Mouse (Mus musculus): ENCODE measurements around the gene Ltbp1. TPM values are rescaled to one million over a fixed set of nuclear protein-coding genes. Genes with fewer than 3 reads are reported as not detected.

The Ltbp1 gene
- polyA plus RNA-seq, 1 experiment: not detected

DNA sequence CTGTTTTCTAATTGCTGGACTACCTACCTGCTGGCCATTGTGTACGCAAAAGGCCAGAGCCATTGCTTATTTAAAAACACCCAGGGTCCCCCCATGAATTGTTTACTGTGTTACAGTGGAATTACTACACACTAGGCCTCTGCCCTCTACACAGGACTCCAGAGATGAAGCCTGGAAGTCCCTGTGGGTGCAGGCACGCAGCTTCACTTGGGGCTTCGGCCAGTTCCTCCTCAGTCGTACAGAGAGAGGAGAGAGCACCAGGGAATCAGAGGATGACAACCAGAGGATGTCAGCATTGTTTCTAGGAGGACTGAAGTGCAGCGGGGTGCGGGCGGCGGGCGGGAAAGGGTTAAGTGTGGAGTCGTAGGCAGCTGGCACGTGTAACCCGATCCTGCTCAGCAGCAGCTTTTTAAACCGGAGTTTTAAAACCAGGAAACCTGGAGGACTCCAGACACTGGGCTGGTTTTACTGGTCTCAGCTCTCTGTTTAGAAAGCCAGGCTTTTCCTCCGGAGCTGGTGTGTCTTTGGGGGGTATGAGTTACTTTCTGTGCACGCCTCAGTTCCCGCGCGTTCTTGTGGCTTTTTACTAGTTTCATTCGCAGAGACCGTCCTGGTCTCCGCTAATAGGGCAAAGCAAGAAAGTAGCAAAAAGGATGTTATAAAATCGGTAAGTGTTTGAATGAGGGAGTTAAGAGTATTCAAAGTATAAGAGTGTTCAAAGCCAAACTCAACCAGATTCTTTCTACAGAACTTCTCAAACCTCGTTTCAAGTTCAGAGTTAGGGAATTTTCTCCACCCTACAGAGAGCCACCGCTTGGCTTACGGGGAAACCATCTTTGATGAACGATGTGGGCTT lies 11.4 kb upstream of the Ltbp1 start:
- TF ChIP-seq POLR2A (IDR thresholded peaks at IDR 0.05; ENCODE audit: insufficient read depth, low read depth, low read length) (peak; percentile 18; the same call in 1 of the 2 replicates), CTCF (IDR thresholded peaks at IDR 0.05; ENCODE audit: insufficient read depth, low read depth, low read length) (no peak)
- Histone ChIP-seq H3K4me3 (ENCODE audit: insufficient read depth, low read depth, low read length) (peak overlapping the region; percentile 22; the same call in 1 of the 2 replicates), H3K4me1 (ENCODE audit: control insufficient read depth, insufficient read depth, low read length) (peaks cover 5% of the 10 kb centered on the region), H3K27ac (ENCODE audit: insufficient read depth, low read depth, low read length) (no peak overlapping the region)
- 15% methylated on average over 26 of the region's 26 CpGs for WGBS

GRCm38 (mm10) chr17:74994582-74994893 lies 10.8 kb upstream of the Ltbp1 start:
- Histone ChIP-seq H3K4me3 (ENCODE audit: insufficient read depth, low read depth, low read length) (no peak overlapping the region), H3K4me1 (ENCODE audit: control insufficient read depth, insufficient read depth, low read length) (peaks cover 5% of the 10 kb centered on the region), H3K27ac (ENCODE audit: insufficient read depth, low read depth, low read length) (no peak overlapping the region)
- TF ChIP-seq POLR2A (IDR thresholded peaks at IDR 0.05; ENCODE audit: insufficient read depth, low read depth, low read length) (no peak), CTCF (IDR thresholded peaks at IDR 0.05; ENCODE audit: insufficient read depth, low read depth, low read length) (no peak)
- WGBS: 44% methylated on average over 4 of the region's 4 CpGs

GRCm38 (mm10) chr17:74995266-74995665 lies 10.1 kb upstream of the Ltbp1 start:
- WGBS: 77% methylated on average over 3 of the region's 3 CpGs

DNA sequence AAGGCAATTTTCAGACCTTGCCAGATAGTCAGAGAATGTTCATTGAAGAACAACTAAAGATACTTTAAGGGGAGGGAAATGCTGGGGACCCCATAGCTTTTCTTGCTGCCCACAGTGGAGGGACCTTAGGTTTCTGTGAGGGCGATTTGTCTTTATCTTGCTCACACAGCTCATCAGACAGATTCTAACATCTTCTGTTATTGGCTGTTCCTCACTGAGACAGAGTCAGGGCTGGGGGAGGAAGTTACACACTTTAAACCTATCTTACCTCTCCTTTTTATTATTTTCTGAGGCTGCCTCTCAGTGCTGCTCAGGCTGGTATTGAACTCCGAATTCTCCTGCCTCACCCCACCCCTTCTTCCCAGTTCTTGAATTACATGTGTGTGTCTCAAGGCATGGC lies 5.3 kb upstream of the Ltbp1 start:
- H3K4me3 ChIP-seq (ENCODE audit: insufficient read depth, low read depth, low read length): no peak overlapping the region
- WGBS: 91% methylated on average over 2 of the region's 2 CpGs
- H3K4me1 ChIP-seq (ENCODE audit: control insufficient read depth, insufficient read depth, low read length): no peaks in the 10 kb centered on the region
- no peak for TF ChIP-seq CTCF (IDR thresholded peaks at IDR 0.05; ENCODE audit: insufficient read depth, low read depth, low read length)
- TF ChIP-seq POLR2A (IDR thresholded peaks at IDR 0.05; ENCODE audit: insufficient read depth, low read depth, low read length): no peak
- no peak overlapping the region for H3K27ac ChIP-seq (ENCODE audit: insufficient read depth, low read depth, low read length)

More at GRCm38 (mm10) chr17:74995266-74995665, 10.1 kb upstream of the Ltbp1 start:
- Histone ChIP-seq H3K4me1 (ENCODE audit: control insufficient read depth, insufficient read depth, low read length) (peaks cover 5% of the 10 kb centered on the region), H3K4me3 (ENCODE audit: insufficient read depth, low read depth, low read length) (no peak overlapping the region), H3K27ac (ENCODE audit: insufficient read depth, low read depth, low read length) (no peak overlapping the region)
- no peak for TF ChIP-seq CTCF (IDR thresholded peaks at IDR 0.05; ENCODE audit: insufficient read depth, low read depth, low read length)
- no peak for TF ChIP-seq POLR2A (IDR thresholded peaks at IDR 0.05; ENCODE audit: insufficient read depth, low read depth, low read length)

GRCm38 (mm10) chr17:75004820-75005219 lies 548 bp upstream of the Ltbp1 start:
- Histone ChIP-seq H3K27ac (ENCODE audit: insufficient read depth, low read depth, low read length) (no peak overlapping the region), H3K4me3 (ENCODE audit: insufficient read depth, low read depth, low read length) (peak overlapping the region; percentile 58), H3K4me1 (ENCODE audit: control insufficient read depth, insufficient read depth, low read length) (peaks cover 4% of the 10 kb centered on the region; the same call in 1 of the 2 replicates)
- 1% methylated on average over 11 of the region's 11 CpGs for WGBS
- peak; percentile 83; the same call in 1 of the 2 replicates for TF ChIP-seq CTCF (IDR thresholded peaks at IDR 0.05; ENCODE audit: insufficient read depth, low read depth, low read length)
- TF ChIP-seq POLR2A (IDR thresholded peaks at IDR 0.05; ENCODE audit: insufficient read depth, low read depth, low read length): no peak

DNA sequence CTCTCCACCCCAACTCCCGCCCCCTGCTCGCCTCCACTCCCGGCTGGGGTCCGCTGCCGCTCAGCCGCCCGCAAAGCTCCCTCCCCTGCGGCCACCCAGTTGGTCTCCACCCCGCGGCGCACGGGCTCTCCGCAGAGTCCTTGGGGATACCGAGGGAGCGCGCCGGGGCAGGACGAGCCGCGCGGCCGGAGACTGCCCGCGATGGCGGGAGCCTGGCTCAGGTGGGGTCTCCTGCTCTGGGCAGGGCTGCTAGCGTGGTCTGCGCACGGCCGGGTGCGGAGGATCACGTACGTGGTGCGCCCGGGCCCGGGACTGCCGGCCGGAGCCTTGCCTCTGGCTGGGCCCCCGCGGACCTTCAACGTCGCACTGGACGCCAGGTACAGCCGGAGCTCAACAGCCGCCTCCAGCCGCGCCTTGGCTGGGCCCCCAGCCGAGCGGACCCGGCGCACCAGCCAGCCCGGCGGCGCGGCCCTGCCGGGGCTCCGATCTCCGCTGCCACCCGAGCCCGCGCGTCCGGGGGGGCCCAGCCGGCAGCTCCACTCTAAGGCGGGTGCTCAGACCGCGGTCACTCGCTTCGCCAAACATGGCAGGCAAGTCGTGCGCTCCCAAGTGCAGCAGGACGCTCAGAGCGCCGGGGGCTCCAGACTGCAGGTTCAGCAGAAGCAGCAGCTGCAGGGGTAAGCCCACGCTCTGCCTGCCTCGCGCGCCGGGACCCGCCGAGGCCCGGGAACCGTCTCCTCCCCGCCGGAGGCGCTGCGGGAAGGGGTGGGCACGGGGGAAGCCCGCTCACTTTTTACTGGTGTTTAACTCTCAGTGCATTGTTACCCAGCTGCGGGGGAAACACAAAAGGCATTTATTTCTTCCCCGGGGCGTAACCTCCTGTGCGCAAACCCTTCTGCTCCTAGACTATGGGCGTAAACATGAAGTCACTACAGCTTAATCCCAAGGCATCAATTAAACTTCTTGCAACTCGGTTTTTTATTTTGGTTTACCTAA lies 615 bp downstream of the Ltbp1 start:
- Histone ChIP-seq H3K4me1 (ENCODE audit: control insufficient read depth, insufficient read depth, low read length) (peaks cover 4% of the 10 kb centered on the region; the same call in 1 of the 2 replicates), H3K27ac (ENCODE audit: insufficient read depth, low read depth, low read length) (no peak overlapping the region; the same call in 1 of the 2 replicates), H3K4me3 (ENCODE audit: insufficient read depth, low read depth, low read length) (peak overlapping the region; percentile 58)
- under 1% methylated on average over 94 of the region's 94 CpGs for WGBS
- TF ChIP-seq POLR2A (IDR thresholded peaks at IDR 0.05; ENCODE audit: insufficient read depth, low read depth, low read length): no peak
- peak; percentile 20; the same call in 1 of the 2 replicates for TF ChIP-seq CTCF (IDR thresholded peaks at IDR 0.05; ENCODE audit: insufficient read depth, low read depth, low read length)

DNA sequence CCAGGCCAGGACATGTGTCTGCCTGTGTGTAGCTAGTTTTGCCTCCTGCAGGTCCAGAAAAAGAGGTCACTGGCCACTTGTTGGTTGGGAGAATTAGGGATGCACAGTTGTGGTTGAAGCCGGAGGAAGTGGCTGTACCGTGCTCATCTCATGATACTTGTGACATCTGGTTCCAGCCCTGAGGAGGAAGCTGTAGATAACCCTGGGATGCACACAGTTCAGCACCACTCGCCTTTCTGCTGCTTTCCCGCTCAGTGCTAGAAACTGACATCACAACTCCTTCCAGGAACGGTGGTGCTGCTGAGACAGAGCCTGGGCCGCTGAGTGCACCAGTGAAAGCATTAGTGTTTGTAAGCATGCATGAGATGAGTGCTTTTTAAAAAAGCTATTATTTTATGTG lies 5.6 kb downstream of the Ltbp1 start:
- Histone ChIP-seq H3K4me3 (ENCODE audit: insufficient read depth, low read depth, low read length) (no peak overlapping the region), H3K4me1 (ENCODE audit: control insufficient read depth, insufficient read depth, low read length) (peaks cover 6% of the 10 kb centered on the region; the same call in 1 of the 2 replicates), H3K27ac (ENCODE audit: insufficient read depth, low read depth, low read length) (no peak overlapping the region)
- no peak for TF ChIP-seq CTCF (IDR thresholded peaks at IDR 0.05; ENCODE audit: insufficient read depth, low read depth, low read length)
- TF ChIP-seq POLR2A (IDR thresholded peaks at IDR 0.05; ENCODE audit: insufficient read depth, low read depth, low read length): no peak
- WGBS: 75% methylated on average over 6 of the region's 6 CpGs

GRCm38 (mm10) chr17:75013211-75013610 lies 7.8 kb downstream of the Ltbp1 start:
- TF ChIP-seq POLR2A (IDR thresholded peaks at IDR 0.05; ENCODE audit: insufficient read depth, low read depth, low read length) (no peak), CTCF (IDR thresholded peaks at IDR 0.05; ENCODE audit: insufficient read depth, low read depth, low read length) (no peak)
- WGBS: 73% methylated on average over 4 of the region's 4 CpGs
- peaks cover 2% of the 10 kb centered on the region; the same call in 1 of the 2 replicates for H3K4me1 ChIP-seq (ENCODE audit: control insufficient read depth, insufficient read depth, low read length)

More at GRCm38 (mm10) chr17:75013211-75013610, 7.8 kb downstream of the Ltbp1 start:
- Histone ChIP-seq H3K4me3 (ENCODE audit: insufficient read depth, low read depth, low read length) (no peak overlapping the region), H3K27ac (ENCODE audit: insufficient read depth, low read depth, low read length) (no peak overlapping the region)

Data from olfactory bulb, adult 2 months (tissue).